Mouse (Mus musculus): ENCODE measurements at regions not wholly inside any gene's neighbourhood (a gene's known extent, or its start where the extent isn't known, plus 50 kb on each side); places are given as distances from the start of the nearest gene placed in this dataset.
"Not testable (repeated sequence)": the region's sequence is repeated elsewhere in the genome, so short reads cannot be mapped to it uniquely, and the experiment has no call there.

DNA sequence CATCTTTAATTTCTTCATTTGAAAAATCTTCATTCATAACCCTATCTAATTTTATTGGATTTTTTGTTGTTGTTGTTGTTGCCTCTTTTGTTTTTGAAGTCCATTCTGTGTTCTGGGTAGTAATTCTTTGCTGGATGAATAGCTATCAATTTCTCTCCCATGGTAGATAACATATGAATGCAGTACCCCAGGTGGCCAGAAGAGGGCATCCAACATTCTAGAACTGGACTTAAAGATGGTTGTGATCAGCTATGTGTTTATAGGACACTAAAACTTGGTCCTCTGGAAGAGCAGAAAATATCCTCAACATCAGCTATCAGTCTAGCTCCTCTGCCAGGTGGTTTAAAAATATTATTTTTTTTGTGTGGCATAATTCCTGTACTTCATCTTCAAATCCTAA is 73.0 kb downstream of the Prl2c3 start:
- H3K27me3 ChIP-seq (ENCODE audit: control insufficient read depth, insufficient read depth, low read length); H3K9me3 ChIP-seq (ENCODE audit: control insufficient read depth, low read length); H3K27ac ChIP-seq (ENCODE audit: low read depth, low read length); H3K9ac ChIP-seq (ENCODE audit: low read depth, low read length); ATAC-seq (ENCODE audit: low FRiP score, low TSS enrichment); H3K36me3 ChIP-seq (ENCODE audit: control insufficient read depth, insufficient read depth, low read length); H3K4me2 ChIP-seq (replicated peaks; ENCODE audit: low read depth, low read length); H3K4me1 ChIP-seq (ENCODE audit: control insufficient read depth, insufficient read depth, low read length); H3K4me3 ChIP-seq (ENCODE audit: low read length): not testable (repeated sequence)

DNA sequence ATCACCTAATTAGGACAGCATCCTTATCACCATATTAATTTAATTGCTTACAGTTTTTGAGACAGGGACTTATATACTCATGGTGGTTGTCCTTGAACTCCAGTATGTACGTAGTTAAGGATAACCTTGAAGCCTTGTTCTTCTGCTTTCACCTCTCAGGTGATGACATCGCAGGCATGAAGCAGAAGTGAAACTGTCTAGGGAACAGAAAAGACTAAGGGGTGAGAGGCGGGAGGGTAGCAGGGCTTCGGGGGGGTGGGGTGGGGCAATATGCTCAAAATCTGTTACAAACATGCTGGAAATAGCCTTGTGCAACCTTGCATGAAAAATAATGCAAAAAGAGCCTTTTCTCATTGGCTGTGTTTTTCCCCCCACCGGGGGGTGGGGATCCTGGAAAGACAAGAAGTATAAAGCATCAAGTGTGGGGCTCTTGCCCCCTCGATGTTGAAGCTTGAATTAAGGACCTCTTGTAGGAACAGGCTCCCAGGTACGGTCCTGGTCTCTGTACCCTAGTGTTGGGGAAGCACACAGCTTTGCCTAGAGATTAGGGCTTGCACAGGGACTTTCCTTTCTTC is 81.8 kb downstream of the Prl2c3 start:
- WGBS, result 87% methylated on average over 7 of the region's 7 CpGs
- H3K4me3 ChIP-seq (ENCODE audit: low read length); H3K9ac ChIP-seq (ENCODE audit: low read depth, low read length); ATAC-seq (ENCODE audit: low FRiP score, low TSS enrichment); H3K4me2 ChIP-seq (replicated peaks; ENCODE audit: low read depth, low read length); H3K27me3 ChIP-seq (ENCODE audit: control insufficient read depth, insufficient read depth, low read length); H3K27ac ChIP-seq (ENCODE audit: low read depth, low read length); H3K9me3 ChIP-seq (ENCODE audit: control insufficient read depth, low read length); H3K36me3 ChIP-seq (ENCODE audit: control insufficient read depth, insufficient read depth, low read length); H3K4me1 ChIP-seq (ENCODE audit: control insufficient read depth, insufficient read depth, low read length): not testable (repeated sequence)

DNA sequence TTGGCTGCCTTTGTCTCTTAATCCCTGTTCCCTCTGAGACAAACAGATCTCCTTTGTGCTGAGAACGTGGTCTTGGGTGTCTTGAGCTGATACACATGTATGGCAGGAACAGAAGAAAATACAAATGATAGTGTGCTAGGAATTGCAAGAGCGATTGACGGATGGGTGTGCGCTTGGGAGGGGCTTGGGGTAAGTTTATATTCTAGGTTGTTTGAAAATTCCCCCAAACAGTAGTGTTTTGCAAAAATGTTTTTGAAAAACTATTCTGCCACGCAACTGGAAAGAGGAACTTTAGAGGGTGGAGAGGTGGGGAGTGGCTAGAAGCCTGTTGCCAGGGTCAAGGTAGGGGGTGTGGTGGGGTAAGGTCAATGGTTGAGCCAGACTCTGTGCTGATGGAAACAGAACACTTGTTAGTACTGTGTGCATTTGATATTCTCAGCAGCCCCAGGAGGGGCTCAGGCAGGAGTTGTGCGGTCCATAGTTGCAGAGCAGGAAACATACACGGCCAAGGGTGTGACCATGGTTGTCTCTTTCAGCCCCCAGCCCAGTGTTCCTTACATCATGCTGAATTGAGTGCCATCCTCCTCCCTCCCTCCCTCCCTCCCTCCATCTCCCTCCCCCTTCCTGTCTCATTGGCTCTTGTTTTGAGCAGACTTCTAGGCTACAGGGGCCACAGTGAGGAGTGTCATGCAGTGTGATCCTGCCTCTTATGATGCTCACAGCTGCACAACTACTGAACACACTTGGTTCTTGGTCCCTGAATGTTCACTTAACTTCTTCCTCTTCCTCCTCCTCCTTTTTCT is 88.2 kb downstream of the Prl2c3 start:
- 75% methylated on average over 7 of the region's 7 CpGs for WGBS
- H3K36me3 ChIP-seq (ENCODE audit: control insufficient read depth, insufficient read depth, low read length), result no peaks in the 10 kb centered on the region
- no peaks in the 10 kb centered on the region for H3K9me3 ChIP-seq (ENCODE audit: control insufficient read depth, low read length)
- no peak overlapping the region for H3K4me2 ChIP-seq (replicated peaks; ENCODE audit: low read depth, low read length)
- no peak overlapping the region for H3K4me3 ChIP-seq (ENCODE audit: low read length)
- no peak overlapping the region for H3K27ac ChIP-seq (ENCODE audit: low read depth, low read length)
- H3K27me3 ChIP-seq (ENCODE audit: control insufficient read depth, insufficient read depth, low read length), result no peaks in the 10 kb centered on the region
- no peak for ATAC-seq (ENCODE audit: low FRiP score, low TSS enrichment)
- H3K4me1 ChIP-seq (ENCODE audit: control insufficient read depth, insufficient read depth, low read length), result no peaks in the 10 kb centered on the region
- H3K9ac ChIP-seq (ENCODE audit: low read depth, low read length), result no peak overlapping the region

DNA sequence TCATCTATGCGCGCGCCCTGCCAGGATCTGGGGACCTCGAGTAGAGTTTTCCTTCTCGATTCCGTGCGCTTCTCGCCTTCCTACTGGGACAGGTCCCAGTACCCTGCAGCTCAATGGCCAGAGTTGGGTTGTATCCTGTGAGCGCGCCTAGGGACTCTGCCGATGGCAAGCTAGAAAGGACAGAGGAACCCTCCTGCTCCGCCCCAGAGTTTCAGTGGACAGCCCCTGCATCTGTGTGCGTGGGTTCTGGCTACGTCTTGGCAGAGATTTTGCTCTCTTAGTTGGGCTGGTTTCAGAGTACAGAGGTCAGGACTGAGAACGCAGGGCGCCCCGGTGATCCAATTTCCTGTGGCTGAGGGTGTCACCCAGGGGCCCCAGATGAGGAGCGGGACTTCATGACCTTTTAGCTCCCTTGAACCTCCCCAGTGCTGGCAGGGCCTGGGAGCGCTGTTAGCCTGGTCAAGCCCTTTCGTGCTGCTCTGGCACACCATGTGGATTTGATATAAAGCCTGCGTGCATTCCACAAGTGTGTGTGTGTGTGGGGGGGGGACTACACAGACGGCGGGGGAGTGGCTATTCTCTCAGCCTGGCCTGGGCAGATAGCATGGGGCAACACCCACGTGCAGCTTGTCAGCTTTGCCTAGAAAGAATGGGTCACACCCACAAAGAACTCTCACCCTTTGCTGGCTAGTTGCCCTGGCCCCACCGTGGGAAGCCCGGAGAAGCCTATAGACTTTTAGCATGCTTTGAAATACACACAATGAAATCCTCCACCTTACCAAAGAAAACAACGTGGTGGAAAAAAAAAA is 96.9 kb downstream of the Prl2c3 start:
- 3% methylated on average over 12 of the region's 27 CpGs for WGBS
- not testable (repeated sequence) for H3K4me3 ChIP-seq (ENCODE audit: low read length); H3K4me1 ChIP-seq (ENCODE audit: control insufficient read depth, insufficient read depth, low read length); H3K36me3 ChIP-seq (ENCODE audit: control insufficient read depth, insufficient read depth, low read length); H3K27me3 ChIP-seq (ENCODE audit: control insufficient read depth, insufficient read depth, low read length); H3K27ac ChIP-seq (ENCODE audit: low read depth, low read length); H3K9ac ChIP-seq (ENCODE audit: low read depth, low read length); H3K4me2 ChIP-seq (replicated peaks; ENCODE audit: low read depth, low read length); H3K9me3 ChIP-seq (ENCODE audit: control insufficient read depth, low read length)
- ATAC-seq (ENCODE audit: low FRiP score, low TSS enrichment), result peak; percentile 65

DNA sequence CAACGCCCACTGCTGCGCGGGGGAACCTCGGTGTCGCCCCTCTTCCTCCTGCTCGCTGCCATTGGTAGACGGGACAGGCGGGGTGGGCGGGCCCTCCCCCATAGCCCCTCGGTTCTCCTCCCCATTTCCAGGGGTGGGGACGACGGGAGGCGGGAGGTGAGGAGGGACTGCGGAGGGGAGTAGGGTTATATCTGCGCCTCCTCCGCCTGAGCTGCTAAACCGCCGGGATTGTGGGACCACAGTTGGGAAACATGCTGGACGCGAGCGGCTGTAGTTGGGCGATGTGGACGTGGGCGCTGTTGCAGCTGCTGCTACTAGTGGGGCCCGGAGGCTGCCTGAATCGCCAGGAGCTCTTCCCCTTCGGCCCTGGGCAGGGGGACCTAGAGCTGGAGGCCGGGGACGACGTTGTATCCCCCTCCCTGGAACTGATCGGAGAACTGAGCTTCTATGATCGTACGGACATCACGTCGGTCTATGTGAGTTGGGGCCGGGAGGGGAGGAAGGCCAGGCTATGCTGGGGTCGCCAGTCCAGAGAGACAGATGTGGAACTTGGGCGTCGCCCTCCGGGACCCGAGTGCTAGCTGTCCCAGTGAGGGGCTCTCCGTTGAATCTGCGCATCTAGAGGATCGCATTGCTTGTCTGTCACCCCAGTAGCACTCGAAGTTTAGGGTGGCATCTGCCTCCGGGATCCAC is 97.6 kb downstream of the Prl2c3 start:
- not testable (repeated sequence) for H3K9me3 ChIP-seq (ENCODE audit: control insufficient read depth, low read length); H3K27ac ChIP-seq (ENCODE audit: low read depth, low read length); H3K9ac ChIP-seq (ENCODE audit: low read depth, low read length); H3K27me3 ChIP-seq (ENCODE audit: control insufficient read depth, insufficient read depth, low read length); H3K4me1 ChIP-seq (ENCODE audit: control insufficient read depth, insufficient read depth, low read length); H3K36me3 ChIP-seq (ENCODE audit: control insufficient read depth, insufficient read depth, low read length)
- WGBS, result 0% methylated on average over 23 of the region's 46 CpGs
- ATAC-seq (ENCODE audit: low FRiP score, low TSS enrichment), result peak; percentile 85
- Histone ChIP-seq H3K4me3 (ENCODE audit: low read length) (peak overlapping the region; percentile 17; the same call in 1 of the 2 replicates), H3K4me2 (replicated peaks; ENCODE audit: low read depth, low read length) (peak overlapping the region; percentile 24; the same call in 1 of the 2 replicates)

DNA sequence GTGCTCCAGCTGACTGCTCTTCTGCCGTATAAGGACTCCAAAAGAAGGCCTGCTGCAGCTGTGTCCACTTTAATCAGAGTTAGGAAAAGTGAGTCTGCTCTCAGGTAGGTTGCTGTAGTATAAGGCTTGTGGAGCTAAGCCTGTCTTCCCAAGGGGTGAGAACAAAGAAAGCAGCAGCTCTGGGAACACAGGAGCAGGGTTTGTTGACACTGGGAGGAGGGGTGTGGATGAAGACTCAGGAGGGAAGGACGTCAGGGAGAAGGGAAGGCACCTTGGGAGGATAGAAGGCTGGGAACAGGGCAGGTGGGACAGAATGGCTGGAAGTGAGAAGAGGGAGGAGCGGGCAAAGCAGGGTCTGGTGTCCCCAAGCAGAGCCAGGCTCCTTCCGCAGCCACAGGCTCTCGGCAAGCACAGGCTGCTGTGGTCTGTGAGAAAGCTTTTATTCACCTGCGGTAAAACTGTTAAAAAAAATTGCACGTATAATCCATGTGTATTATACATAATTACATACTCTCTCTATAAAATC is 106.2 kb downstream of the Prl2c3 start:
- H3K4me1 ChIP-seq (ENCODE audit: control insufficient read depth, insufficient read depth, low read length); H3K36me3 ChIP-seq (ENCODE audit: control insufficient read depth, insufficient read depth, low read length); H3K27me3 ChIP-seq (ENCODE audit: control insufficient read depth, insufficient read depth, low read length); H3K9ac ChIP-seq (ENCODE audit: low read depth, low read length); H3K9me3 ChIP-seq (ENCODE audit: control insufficient read depth, low read length); H3K27ac ChIP-seq (ENCODE audit: low read depth, low read length); H3K4me3 ChIP-seq (ENCODE audit: low read length); ATAC-seq (ENCODE audit: low FRiP score, low TSS enrichment); H3K4me2 ChIP-seq (replicated peaks; ENCODE audit: low read depth, low read length): not testable (repeated sequence)
- 56% methylated on average over 5 of the region's 7 CpGs for WGBS

DNA sequence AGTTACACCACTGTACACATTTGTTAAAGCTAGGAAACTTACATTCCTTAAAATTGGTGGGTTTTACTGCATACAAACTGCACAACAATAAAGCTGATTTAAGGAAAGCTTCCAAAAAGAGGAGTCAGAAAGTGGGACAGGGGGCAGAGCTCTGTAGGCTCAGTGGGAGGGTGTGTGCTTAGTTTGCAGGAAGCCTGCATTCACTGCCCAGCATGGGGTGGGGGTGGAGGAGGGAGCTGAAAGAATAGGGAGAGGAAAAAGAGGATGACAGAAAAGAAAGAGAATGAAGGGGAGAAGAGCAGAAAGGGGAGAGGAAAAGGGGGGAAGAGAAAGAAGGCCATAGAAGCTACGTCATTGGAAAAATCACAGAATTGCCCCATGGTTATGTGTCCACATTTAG is 111.1 kb downstream of the Prl2c3 start:
- not testable (repeated sequence) for H3K36me3 ChIP-seq (ENCODE audit: control insufficient read depth, insufficient read depth, low read length); ATAC-seq (ENCODE audit: low FRiP score, low TSS enrichment); H3K9me3 ChIP-seq (ENCODE audit: control insufficient read depth, low read length); H3K27me3 ChIP-seq (ENCODE audit: control insufficient read depth, insufficient read depth, low read length); H3K4me1 ChIP-seq (ENCODE audit: control insufficient read depth, insufficient read depth, low read length); H3K4me2 ChIP-seq (replicated peaks; ENCODE audit: low read depth, low read length); H3K4me3 ChIP-seq (ENCODE audit: low read length); H3K9ac ChIP-seq (ENCODE audit: low read depth, low read length); H3K27ac ChIP-seq (ENCODE audit: low read depth, low read length)
- WGBS, result no CpG with 5 or more reads among the region's 1 CpGs

DNA sequence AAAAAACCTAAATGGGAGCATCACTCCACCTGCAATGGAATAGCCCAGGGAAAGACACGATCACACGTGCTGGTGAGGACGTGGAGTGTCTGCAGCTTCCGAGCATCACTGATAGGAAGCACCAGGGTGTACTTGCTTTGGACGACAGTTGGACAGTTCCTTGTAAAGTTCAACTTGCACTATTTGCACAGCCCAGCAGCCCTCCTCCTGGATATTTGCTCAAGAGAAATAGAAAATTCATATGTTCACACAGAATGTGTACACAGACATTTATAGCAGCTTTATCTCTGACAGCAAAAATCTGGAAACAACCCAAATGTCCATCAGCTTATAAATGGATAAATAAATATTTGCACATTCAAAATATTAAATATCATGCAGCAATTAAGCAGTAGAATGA is 111.7 kb downstream of the Prl2c3 start:
- 67% methylated on average over 1 of the region's 5 CpGs for WGBS

More for the DNA sequence above, 111.7 kb downstream of the Prl2c3 start:
- H3K4me2 ChIP-seq (replicated peaks; ENCODE audit: low read depth, low read length); H3K36me3 ChIP-seq (ENCODE audit: control insufficient read depth, insufficient read depth, low read length); H3K4me1 ChIP-seq (ENCODE audit: control insufficient read depth, insufficient read depth, low read length); ATAC-seq (ENCODE audit: low FRiP score, low TSS enrichment); H3K4me3 ChIP-seq (ENCODE audit: low read length); H3K27me3 ChIP-seq (ENCODE audit: control insufficient read depth, insufficient read depth, low read length); H3K9me3 ChIP-seq (ENCODE audit: control insufficient read depth, low read length); H3K9ac ChIP-seq (ENCODE audit: low read depth, low read length); H3K27ac ChIP-seq (ENCODE audit: low read depth, low read length): not testable (repeated sequence)
